Mouse (Mus musculus) heart, adult 18-20 months (tissue): Measurements from ENCODE around the gene Nav2. TPM values are rescaled to one million over a fixed set of nuclear protein-coding genes. Genes with fewer than 3 reads are reported as not detected.
A peak's percentile ranks its signal among the peaks of the same experiment; 100 is the strongest.

ENCODE experiments used
- DNase-seq, 2 experiments: peaks; one replicate each; pipeline ENCODE4 v3.0.0; 2021 to 2022; ENCODE audit warnings: mixed read lengths in 1 of 2
- total RNA-seq, 2 experiments: library from RNA; stranded (reverse); gene quantifications; 2 replicates each; pipeline ENCODE4 v1.2.3; 2021

The Nav2 gene
- total RNA-seq, 2 experiments from 2014 or later = 35.5 to 45.2 TPM

GRCm38 (mm10) chr7:49252444-49252843, 343.9 kb downstream of the Nav2 start:
- DNase-seq = no peak

- DNase-seq = no peak
Observed at GRCm38 (mm10) chr7:49252902-49253301, 344.4 kb downstream of the Nav2 start.

- DNase-seq = no peak
Observed at GRCm38 (mm10) chr7:49255053-49255452, 346.5 kb downstream of the Nav2 start.

GRCm38 (mm10) chr7:49257234-49257906, 348.9 kb downstream of the Nav2 start:
- peak; percentile 31 to 41 for DNase-seq

GRCm38 (mm10) chr7:49258088-49258487, 349.6 kb downstream of the Nav2 start:
- DNase-seq = peak; percentile 67 to 84

GRCm38 (mm10) chr7:49261941-49262511, 353.5 kb downstream of the Nav2 start:
- peak; percentile 53 to 63 for DNase-seq

- peak; percentile 81 to 83 for DNase-seq
Observed at GRCm38 (mm10) chr7:49266422-49266821, 357.9 kb downstream of the Nav2 start.

- DNase-seq = peak in 1 of 2 experiments; percentile 16
Observed at GRCm38 (mm10) chr7:49267621-49268325, 359.3 kb downstream of the Nav2 start.

- peak in 1 of 2 experiments; percentile 4 for DNase-seq
Observed at GRCm38 (mm10) chr7:49268401-49268921, 359.9 kb downstream of the Nav2 start.

- no peak for DNase-seq
Observed at GRCm38 (mm10) chr7:49270855-49271254, 362.3 kb downstream of the Nav2 start.

- peak; percentile 75 to 89 for DNase-seq
Observed at GRCm38 (mm10) chr7:49272445-49273439, 364.2 kb downstream of the Nav2 start.

GRCm38 (mm10) chr7:49273907-49274656, 365.6 kb downstream of the Nav2 start:
- DNase-seq = no peak

- no peak for DNase-seq
Observed at GRCm38 (mm10) chr7:49274676-49275075, 366.2 kb downstream of the Nav2 start.

GRCm38 (mm10) chr7:49276163-49276562, 367.6 kb downstream of the Nav2 start:
- DNase-seq = no peak

- DNase-seq = peak in 1 of 2 experiments; percentile 22
Observed at GRCm38 (mm10) chr7:49277685-49278084, 369.2 kb downstream of the Nav2 start.

- DNase-seq = no peak
Observed at GRCm38 (mm10) chr7:49278531-49278930, 370.0 kb downstream of the Nav2 start.

- no peak for DNase-seq
Observed at GRCm38 (mm10) chr7:49280427-49280826, 371.9 kb downstream of the Nav2 start.

- DNase-seq = no peak
Observed at GRCm38 (mm10) chr7:49282446-49282845, 373.9 kb downstream of the Nav2 start.

- DNase-seq = no peak
Observed at GRCm38 (mm10) chr7:49283507-49284361, 375.2 kb downstream of the Nav2 start.

- DNase-seq = no peak
Observed at GRCm38 (mm10) chr7:49288186-49288585, 379.7 kb downstream of the Nav2 start.
